Mouse (Mus musculus): ENCODE measurements around the gene Exosc10.

Exosc10 gene

DNA sequence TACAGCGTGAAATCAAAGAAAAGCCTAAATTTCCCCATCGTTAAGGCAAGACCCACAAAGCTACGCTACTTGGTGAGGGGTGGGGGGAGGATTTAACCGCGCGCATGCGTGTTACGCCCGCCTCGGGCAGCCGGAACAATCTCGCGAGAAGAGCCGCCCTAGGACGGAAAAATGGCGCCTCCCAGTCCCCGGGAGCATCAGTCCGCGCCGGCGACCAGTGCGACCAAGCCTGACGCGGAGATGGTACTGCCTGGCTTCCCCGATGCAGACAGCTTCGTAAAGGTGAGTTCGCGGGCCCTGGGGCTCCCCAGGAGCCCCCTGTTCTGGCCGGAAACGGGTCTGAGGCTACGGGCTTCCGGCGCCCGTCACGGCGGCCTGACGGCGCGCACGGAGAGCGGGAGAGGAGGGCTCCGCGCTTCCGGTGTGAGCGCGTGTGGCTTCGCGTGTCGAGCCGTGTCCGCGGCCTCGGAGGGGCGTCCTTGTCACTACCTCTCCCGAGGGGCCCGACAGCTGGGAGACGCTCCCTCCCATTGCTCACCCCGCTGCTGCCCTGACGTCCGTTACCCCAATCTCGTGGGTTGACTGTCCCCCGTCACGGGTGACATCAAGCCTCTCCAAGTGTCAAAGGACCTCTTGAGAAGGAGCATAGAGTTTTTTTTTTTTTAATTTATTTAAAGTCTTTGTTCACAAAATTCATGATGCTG, at the start of gene Exosc10:
Gene Exosc10 (plus strand): TSS at position 133 of the 704 bp plus-strand sequence.
- in situ Hi-C loops (cut with MboI, MseI) = loop anchor here in 1 of 2 experiments (5.0 kb wide), 1 partner anchor 49 kb away; no protein-coding TSS in a partner anchor

- in situ Hi-C loops (cut with MboI, MseI) = no loop called here
Measured at GRCm38 (mm10) chr4:148509450-148510084, 48.7 kb upstream of the Exosc10 start.

DNA sequence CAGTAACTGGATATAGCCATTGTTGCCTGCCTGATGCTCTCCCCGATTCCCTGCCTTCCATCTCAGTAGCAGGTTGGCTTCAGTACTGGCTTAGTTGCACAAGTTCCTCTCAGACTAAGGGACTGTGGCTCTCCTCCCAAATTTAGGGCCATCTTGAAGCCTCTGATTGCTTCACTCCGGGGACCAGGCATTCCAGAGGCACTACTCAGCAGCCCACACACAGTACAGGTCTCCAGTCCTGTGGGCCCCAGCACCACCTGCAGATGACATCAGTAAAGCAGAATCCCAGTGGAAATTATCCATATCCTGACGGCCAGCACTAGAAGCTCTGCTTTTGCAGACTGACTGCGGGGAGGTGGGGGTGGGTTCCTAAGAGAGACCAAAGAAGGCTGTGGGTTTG, 47.5 kb upstream of the Exosc10 start:
- in situ Hi-C loops (cut with MboI, MseI) = no loop called here

DNA sequence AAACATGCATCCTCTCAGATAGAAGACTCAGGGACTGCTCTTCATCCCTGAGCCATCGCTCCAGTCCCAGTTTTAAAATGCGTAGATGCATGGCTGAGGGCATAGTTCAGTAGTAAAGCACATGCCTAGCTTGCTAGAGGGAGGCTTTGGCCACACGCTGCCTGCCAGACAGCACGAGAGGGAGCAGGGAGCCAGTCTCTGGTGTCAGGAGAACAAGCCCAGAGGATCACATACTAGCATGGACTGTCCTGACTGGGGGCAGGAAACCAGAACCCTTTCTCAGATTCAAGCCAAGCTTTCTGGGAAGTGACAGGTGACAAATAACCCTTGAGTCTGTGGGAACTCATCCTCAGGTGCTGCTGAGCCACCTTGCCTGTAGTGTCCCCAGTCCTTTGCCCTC, 46.9 kb upstream of the Exosc10 start:
- in situ Hi-C loops (cut with MboI, MseI) = no loop called here

DNA sequence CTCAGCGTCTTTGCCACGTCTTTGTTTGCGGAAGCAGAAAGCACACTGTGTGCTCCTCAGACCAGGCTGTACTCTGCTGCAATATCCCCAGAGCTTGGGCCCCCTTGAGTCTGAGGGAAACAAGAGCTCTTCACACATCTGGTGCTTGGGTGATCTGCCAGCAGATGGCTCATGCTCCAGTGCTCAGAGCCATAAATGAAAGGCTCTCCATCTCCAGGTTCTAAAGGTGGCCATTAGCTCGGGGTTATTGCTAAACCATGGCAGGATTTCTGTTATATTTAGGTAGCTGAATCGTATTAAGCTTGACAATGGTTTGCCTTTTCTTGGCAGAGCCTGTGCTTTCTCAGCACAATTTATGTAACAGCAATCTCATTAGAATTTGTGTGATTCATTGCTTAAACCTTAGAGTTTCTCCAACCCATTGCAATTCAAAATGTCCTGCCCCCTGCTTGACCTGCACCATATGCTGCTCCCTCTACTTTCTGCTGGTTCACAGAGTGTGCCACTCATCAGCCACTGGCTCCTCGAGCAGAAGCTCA, 45.1 kb upstream of the Exosc10 start:
- in situ Hi-C loops (cut with MboI, MseI) = no loop called here

DNA sequence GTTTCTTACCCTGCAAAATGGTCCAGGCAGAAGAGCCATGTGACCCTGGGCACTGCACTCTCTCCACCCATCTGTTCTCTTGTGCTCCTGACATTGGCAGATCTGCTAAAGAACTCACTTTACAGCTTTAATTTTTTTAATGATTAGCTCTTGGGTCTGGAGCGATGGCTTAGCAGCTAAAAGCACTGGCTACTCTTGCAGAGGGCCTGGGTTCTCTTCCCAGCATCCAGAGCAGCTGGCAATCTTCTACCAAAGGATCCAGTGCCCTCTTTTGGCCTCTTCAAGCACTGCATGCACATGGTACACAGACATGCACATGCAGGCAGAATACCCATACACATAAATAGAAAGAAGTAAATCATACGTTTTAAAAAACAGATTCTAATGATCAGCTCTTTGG, 42.9 kb upstream of the Exosc10 start:
- in situ Hi-C loops (cut with MboI, MseI) = no loop called here

DNA sequence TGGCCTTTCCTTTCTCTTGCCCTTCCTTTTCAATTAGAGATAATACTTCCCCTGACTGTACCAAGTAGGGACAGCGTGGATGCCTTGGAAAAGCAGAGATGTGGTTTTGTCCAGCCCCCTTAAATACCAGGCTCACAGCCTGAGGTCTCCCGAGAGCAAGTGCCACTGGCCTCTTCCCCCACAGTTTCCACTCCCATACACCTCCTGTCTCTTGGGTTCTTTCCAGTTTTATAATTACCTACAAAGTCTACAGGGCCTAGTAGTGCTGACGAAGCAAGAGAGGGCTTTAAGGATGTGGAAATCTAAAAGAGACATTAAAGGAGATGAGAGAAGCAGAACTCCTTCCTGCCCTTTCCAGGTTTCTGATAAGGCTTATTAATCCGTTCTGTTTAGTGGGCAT, 40.4 kb upstream of the Exosc10 start:
- in situ Hi-C loops (cut with MboI, MseI) = no loop called here

GRCm38 (mm10) chr4:148518235-148518795, 39.9 kb upstream of the Exosc10 start:
- in situ Hi-C loops (cut with MboI, MseI) = no loop called here

DNA sequence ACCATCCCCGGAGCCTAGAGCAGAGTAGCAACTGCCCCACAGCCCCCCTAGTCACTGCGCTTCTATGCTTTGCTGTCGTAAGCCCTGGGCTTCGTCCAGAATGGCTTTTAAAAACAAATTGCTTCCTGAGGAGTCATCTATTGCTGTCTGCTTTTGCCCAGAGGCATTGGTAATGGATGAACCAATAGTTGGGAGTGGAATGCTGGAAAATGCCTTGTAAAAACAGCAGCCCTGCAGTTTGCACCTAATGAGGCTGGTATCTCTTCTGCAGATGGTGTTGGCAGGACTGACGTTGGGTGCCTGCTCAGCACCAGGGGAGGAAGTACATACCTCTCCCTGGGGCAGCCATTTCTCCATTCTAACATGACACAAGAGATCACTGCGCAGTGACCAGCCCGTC, 34.7 kb upstream of the Exosc10 start:
- in situ Hi-C loops (cut with MboI, MseI) = no loop called here

- in situ Hi-C loops (cut with MboI, MseI) = no loop called here
Measured at GRCm38 (mm10) chr4:148527158-148527910, 30.9 kb upstream of the Exosc10 start.

GRCm38 (mm10) chr4:148530351-148530750, 27.9 kb upstream of the Exosc10 start:
- in situ Hi-C loops (cut with MboI, MseI) = no loop called here

DNA sequence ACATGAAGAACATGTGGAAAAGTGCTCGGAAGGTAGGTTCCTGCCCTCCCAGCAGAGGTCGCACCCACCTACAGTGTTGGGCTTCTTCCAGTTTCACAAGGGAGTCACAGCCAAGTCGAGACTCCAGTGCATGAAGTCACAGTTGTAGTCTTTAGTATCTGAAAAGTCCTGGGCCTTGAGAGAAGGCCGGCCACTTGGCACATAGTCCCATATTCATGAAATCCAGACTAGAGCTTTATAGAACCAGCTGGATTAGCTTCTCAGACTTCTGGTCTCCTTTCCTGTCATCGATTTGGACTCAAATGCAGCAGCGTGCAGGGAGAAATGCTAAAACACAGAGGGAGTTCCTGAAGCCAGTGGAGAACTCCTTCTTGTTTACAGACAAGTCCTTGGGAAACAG, 27.5 kb upstream of the Exosc10 start:
- in situ Hi-C loops (cut with MboI, MseI) = no loop called here

DNA sequence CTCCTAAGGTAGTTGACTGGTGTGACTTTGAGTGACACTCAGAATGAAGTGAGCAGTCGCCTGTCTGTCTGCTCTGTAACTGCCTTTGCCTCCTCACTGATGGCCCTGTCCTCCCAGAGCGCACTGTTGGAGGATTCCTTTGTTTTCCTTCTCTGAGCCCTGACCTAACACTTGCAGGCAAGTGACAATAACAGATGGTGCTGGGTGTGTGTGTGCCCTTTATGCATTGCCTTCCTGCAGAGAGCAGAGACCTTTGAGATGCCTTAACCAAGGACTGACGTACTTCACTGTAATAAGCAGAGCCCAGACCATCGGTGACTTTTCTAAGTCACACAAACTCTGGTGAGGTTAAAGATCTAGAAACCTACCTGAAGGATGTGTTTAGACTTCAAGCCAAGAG, 26.9 kb upstream of the Exosc10 start:
- in situ Hi-C loops (cut with MboI, MseI) = no loop called here

DNA sequence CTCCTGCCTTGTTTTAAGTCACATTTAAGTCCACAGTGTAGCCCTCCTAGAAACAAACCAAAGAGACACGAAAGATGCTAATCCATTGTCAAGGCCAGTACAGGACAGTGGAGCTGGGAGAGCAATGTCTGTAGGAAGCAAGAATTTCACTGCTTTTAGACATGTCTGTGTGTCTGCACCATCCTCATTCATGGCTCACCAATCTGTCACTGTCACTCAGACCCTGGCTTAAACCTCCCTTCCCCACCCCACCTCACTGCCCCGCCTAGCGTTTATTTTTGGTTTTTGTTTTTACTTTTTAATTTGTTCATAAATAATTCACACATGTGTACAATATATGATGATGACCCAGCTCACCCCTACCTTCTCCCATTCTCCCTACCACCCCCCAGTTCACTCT, 25.7 kb upstream of the Exosc10 start:
- in situ Hi-C loops (cut with MboI, MseI) = no loop called here

DNA sequence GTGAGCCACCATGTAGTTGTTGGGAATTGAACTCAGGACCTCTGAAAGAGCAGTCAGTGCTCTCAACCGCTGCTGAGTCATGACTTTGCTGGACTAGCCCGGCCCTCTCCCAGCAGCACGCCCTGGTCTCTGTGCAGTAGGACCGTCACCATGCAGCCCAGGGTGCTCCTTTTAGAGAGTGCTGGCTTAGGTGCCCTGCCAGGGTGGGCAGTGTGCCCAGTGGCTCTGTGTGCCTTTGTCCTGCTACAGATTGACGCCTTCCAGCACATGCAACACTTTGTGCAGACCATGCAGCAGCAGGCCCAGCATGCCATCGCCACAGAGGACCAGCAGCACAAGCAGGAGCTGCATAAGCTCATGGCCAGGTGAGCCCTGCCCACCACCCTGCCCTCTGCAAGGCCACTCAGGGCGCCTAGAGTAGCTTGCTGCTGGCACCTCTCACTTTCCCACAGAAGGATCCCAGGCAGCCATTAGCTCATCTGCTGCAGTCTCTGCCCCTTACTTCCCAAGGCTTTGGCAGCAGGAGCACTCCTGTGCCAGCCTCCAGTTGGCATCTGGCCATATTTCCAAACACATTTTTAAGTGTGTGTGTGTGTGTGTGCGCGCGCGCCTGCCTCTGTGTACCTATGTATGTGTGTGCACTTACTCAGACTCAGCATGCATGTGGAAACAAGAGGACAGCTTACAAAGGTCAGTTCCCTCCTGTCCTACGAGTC, 24.5 kb upstream of the Exosc10 start:
- in situ Hi-C loops (cut with MboI, MseI) = no loop called here

DNA sequence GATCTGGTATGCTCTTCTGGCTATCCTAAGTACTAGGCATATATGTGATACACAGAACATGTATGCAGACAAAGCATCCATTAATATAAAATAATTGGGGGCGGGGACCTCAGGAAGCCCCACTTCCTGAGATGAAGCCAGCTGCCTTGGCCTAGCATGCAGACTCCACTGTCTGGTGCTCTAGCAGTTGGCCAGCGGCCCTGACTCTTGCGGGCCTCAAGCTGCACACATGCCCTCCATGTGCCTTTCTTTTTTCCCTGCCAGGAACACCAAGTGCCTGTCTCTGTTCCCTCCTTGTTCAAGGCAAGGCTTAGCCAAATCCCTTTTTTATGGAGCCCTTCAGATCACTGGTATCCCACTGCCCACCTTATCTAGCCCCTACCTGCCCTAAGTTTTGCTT, 22.4 kb upstream of the Exosc10 start:
- in situ Hi-C loops (cut with MboI, MseI) = no loop called here

GRCm38 (mm10) chr4:148549106-148549505, 9.1 kb upstream of the Exosc10 start:
- in situ Hi-C loops (cut with MboI, MseI) = no loop called here

DNA sequence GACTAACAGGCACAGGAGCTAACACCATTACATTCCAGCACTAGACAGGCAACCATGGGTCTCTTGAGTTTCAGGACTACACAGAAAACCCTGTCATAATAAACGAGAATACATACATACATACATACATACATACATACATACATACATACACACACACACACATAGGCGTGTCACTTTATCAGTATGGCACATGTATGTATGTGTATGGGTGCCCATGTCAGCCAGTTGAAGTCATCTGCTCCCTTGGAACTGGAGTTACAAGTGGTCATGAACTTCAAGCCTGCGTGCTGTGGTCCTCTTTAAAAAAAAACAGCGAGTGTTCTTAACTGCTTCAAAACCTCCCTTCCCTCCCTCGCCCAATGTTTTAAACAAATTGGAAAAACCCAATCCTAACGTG, 463 bp upstream of the Exosc10 start:
- in situ Hi-C loops (cut with MboI, MseI) = loop anchor here in 1 of 2 experiments (5.0 kb wide), 1 partner anchor 50 kb away; no protein-coding TSS in a partner anchor

DNA sequence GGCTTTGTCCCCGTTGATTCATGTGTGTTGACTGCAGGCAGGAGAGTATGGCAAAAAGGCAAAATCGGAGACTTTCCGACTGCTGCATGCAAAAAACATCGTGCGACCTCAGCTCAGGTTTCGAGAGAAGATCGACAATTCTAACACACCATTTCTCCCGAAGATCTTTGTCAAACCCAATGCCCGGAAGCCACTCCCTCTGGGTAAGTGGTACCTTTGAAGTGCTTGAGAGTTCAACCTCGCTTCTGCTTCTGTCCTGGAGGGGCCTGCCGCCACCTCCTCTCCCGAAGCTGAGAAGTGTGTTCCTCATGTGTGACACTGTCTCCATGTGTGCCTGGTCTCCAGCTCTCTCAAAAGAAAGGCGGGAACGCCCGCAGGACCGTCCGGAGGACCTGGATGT, 4.4 kb downstream of the Exosc10 start:
- in situ Hi-C loops (cut with MboI, MseI) = no loop called here

GRCm38 (mm10) chr4:148563595-148563994, 5.4 kb downstream of the Exosc10 start:
- in situ Hi-C loops (cut with MboI, MseI) = no loop called here

GRCm38 (mm10) chr4:148570138-148570537, 11.9 kb downstream of the Exosc10 start:
- in situ Hi-C loops (cut with MboI, MseI) = no loop called here

Data from T-helper 17 cell (primary cell).